Mouse (Mus musculus): ENCODE data around the gene Lsmem1. TPM values are rescaled to one million over a fixed set of nuclear protein-coding genes. Genes with fewer than 3 reads are reported as not detected.

Gene Lsmem1
- polyA plus RNA-seq (2012; rRNA removed; ENCODE audit: low replicate concordance) = not detected in 2 replicates

DNA sequence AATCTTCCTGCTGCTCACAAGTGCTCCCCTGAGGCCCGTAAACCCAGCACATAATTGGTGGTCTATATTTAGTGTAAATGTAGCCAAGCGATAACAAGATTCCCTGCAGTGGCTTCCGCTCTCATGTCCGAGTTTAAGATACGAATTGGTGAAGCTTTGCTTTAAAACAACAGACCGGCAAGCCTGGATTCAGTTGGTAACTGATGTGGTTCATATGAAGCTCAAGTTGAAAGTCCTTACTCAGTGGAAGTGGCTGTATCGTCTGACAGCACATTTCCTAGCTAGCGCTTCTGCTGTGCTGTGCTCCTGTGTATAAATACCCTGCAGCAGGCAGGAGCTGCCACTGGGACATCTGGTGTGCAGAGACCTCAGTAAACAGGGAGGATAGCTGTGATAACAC is at the start of gene Lsmem1:
TSS of gene Lsmem1 (minus strand) at position 189 of the 400 bp plus-strand sequence.

DNA sequence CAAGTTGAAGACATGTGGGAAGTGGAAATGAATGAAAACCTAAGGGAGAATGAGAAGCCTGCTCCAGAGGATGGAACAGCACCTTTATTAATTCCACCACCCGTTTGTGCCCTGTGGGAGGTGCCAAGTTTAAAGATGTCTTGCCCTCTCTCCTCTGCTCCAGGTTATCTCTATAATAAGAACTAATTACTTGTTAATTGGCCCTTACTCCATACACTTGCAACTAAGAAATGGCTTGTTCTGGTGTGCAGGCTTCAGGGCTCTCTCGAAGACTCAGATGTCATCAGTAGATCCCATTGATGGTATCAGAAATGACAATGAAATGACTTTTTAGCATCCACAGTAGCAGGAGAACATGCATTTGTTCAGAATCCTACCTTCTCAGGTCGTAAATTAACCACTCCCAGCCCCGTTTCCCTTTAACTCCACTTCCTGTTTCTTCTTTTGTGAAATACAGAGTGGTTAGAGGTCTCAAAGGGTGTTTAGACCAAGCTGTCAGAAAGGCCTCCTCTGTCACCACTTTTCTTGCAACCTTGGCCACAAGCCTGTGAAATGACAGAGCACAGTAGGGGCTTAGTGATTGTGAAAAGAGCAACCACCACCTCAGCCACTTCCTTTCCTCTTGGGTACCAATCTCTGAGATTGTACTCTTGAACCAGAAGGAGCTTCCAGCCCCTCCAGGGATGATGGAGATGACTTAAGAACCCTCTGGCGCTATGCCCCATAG is 49.3 kb upstream of the Lsmem1 start, which contains the start of gene Ifrd1:
TSS of gene Ifrd1 (minus strand) at position 51 of the 727 bp plus-strand sequence.

DNA sequence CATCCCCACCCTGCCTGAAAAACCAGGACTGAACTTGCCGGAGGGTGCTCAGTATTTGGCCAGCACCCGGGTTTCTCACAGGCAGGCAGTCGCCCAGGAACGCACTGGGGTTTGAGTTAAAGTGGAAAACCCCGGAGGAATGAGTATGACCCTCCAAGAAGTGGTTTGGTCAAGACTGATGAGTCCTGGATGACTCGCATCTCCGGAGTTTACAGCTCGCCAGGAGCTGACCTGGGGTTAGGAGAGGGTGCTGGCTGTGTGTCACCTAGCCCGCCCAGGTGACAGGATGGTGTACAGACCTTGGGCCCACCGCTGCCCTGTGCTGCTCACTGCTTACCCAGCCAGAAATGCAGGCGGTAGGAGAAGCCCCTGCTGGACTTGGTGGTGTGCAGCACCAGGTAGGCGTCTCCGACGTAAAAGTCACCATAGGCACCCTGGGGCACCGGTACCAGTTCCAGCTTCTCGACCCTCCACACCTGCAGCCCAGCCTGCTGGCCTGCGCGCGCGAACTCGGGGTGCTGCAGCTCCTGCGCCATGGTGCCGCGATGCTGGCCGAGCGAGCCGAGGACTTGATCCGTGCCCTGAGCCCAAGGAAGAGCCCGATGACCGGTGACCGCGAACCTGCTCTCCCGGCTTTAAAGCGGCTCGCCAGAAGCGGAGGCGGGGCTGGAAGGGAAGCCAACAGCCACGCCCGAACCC is 65.6 kb downstream of the Lsmem1 start, which contains the start of gene Scin:
TSS of gene Scin (minus strand) at position 656 of the 699 bp plus-strand sequence.

Other genes starting within 250 kb of the Lsmem1 start
- 23.5 and 47.5 TPM in 2 replicates for gene Arl4a, start 161.5 kb downstream of the Lsmem1 start, polyA plus RNA-seq (2012; rRNA removed; ENCODE audit: low replicate concordance)
- 0.11 and 9.6 TPM in 2 replicates for gene Scin, start 65.3 kb downstream of the Lsmem1 start, polyA plus RNA-seq (2012; rRNA removed; ENCODE audit: low replicate concordance)
- gene Ifrd1, start 49.0 kb upstream of the Lsmem1 start, polyA plus RNA-seq (2012; rRNA removed; ENCODE audit: low replicate concordance) = 19.2 and 38.3 TPM in 2 replicates
- gene Zfp277, start 246.4 kb upstream of the Lsmem1 start, polyA plus RNA-seq (2012; rRNA removed; ENCODE audit: low replicate concordance) = 8.3 and 9.4 TPM in 2 replicates
- gene Dock4, start 246.5 kb upstream of the Lsmem1 start, polyA plus RNA-seq (2012; rRNA removed; ENCODE audit: low replicate concordance) = 6.8 and 7.5 TPM in 2 replicates